Mouse (Mus musculus) brain, embryonic 14.5 days (tissue): Measurements from ENCODE around the gene Grb2. TPM values are rescaled to one million over a fixed set of nuclear protein-coding genes. Genes with fewer than 3 reads are reported as not detected.
"Not testable (repeated sequence)": the region's sequence is repeated elsewhere in the genome, so short reads cannot be mapped to it uniquely, and the experiment has no call there.

Experiments
- DNase-seq: peaks from one replicate; pipeline ENCODE4 v3.0.0-alpha.2; 2011; ENCODE audit warnings: low read depth
- CTCF ChIP-seq: fragments of 200-500 bp; IDR thresholded peaks from 2 replicates; pipeline ENCODE4 v1.5.1; 2012; ENCODE audit warnings: inconsistent platforms, mild to moderate bottlenecking, moderate library complexity, borderline replicate concordance; ENCODE audit not compliant: insufficient read depth, insufficient read length; ENCODE audit errors: extremely low read depth
- POLR2A ChIP-seq: fragments of 200-500 bp; IDR thresholded peaks from 2 replicates; pipeline ENCODE4 v1.6.1; 2012; ENCODE audit warnings: mild to moderate bottlenecking, inconsistent platforms, borderline replicate concordance; ENCODE audit not compliant: poor library complexity, insufficient read depth, insufficient read length, severe bottlenecking; ENCODE audit errors: extremely low read depth
- polyA plus RNA-seq: library from polyadenylated mRNA; depleted of rRNA; stranded (reverse); fragments of >200 nt; gene quantifications from 2 replicates; pipeline ENCODE4 v1.2.3, GENCODE M21; 2012

Gene Grb2
- polyA plus RNA-seq, 1 experiment = 127 TPM

GRCm38 (mm10) chr11:115658521-115658920 is 49.9 kb downstream of the Grb2 start:
- no peak for DNase-seq
- TF ChIP-seq CTCF (no peak), POLR2A (no peak)

DNA sequence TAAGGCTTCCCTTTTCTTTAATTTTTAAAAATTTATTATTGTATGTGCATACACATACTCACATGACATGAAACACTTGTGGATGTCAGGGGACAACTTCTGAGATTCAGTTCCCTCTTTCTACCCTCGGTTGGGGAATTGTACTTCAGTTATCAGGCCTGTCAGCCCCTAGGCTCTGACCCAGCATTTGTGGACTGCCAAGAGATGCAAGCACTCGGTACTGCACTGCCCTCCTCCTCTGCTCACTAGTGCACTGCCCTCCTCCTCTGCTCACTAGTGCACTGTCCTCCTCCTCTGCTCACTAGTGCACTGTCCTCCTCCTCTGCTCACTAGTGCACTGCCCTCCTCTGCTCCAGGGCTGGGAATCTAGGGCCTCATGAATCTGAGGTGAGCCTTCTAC is 54.3 kb downstream of the Grb2 start:
- TF ChIP-seq CTCF (no peak), POLR2A (no peak)
- DNase-seq = no peak

- TF ChIP-seq CTCF (no peak), POLR2A (no peak)
- no peak for DNase-seq
Measured at GRCm38 (mm10) chr11:115653194-115653593, 55.2 kb downstream of the Grb2 start.

GRCm38 (mm10) chr11:115651680-115652079 is 56.7 kb downstream of the Grb2 start:
- TF ChIP-seq CTCF = no peak
- no peak for TF ChIP-seq POLR2A

DNA sequence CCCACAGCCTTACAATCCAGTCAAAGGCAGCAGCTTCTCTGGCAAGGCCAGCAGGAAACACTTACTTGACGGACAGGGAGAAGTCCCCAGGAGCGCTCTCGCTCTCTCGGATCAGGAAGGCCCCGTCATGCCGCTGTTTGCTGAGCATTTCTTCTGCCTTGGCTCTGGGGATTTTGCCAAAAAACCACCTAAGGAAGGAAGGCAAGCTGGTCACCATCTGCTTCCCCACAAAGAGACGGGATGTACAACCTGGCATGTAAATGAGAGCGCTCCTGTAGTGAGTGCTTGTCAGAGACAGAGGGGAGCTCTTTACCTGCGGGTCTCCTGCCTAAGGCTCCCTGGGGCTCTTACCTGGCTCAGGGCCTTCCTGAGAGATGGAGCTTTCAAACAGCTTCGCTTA is 58.7 kb downstream of the Grb2 start:
- no peak for TF ChIP-seq POLR2A
- TF ChIP-seq CTCF = no peak
- DNase-seq = peak; percentile 82

More at GRCm38 (mm10) chr11:115651680-115652079, 56.7 kb downstream of the Grb2 start:
- no peak for DNase-seq

GRCm38 (mm10) chr11:115647459-115647858 is 60.9 kb downstream of the Grb2 start:
- DNase-seq = peak; percentile 90
- TF ChIP-seq CTCF = peak; percentile 72; the same call in 1 of the 2 replicates
- TF ChIP-seq POLR2A = no peak

GRCm38 (mm10) chr11:115646439-115646838 is 62.0 kb downstream of the Grb2 start:
- TF ChIP-seq CTCF (no peak), POLR2A (no peak)
- DNase-seq = no peak

GRCm38 (mm10) chr11:115645498-115645897 is 62.9 kb downstream of the Grb2 start:
- not testable (repeated sequence) for DNase-seq

DNA sequence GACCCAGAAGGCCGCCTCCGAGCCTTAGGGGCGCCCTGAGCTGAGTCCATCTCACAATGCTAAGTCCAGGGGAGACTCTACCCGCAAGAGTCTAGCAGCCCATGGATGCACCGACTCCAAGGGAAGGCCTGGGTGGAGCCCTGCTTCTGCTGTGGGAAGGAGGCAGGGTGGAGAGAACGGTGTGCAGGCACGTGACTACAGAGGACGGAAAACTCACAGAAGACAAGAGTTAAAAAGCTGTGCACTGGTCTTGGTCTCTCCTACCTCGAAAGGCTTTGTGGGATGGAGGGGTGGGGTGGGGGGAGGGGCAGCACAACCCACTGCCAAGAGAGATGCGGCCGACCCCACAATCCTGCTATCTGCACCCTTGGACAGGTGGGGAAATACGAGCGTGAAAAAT is 64.1 kb downstream of the Grb2 start:
- DNase-seq = no peak

GRCm38 (mm10) chr11:115643265-115643664 is 65.1 kb downstream of the Grb2 start:
- TF ChIP-seq CTCF = no peak
- no peak for TF ChIP-seq POLR2A
- DNase-seq = no peak

More for the DNA sequence above, 64.1 kb downstream of the Grb2 start:
- TF ChIP-seq CTCF = no peak
- no peak for TF ChIP-seq POLR2A

GRCm38 (mm10) chr11:115642705-115643104 is 65.7 kb downstream of the Grb2 start:
- no peak for DNase-seq
- TF ChIP-seq CTCF (no peak), POLR2A (no peak)

DNA sequence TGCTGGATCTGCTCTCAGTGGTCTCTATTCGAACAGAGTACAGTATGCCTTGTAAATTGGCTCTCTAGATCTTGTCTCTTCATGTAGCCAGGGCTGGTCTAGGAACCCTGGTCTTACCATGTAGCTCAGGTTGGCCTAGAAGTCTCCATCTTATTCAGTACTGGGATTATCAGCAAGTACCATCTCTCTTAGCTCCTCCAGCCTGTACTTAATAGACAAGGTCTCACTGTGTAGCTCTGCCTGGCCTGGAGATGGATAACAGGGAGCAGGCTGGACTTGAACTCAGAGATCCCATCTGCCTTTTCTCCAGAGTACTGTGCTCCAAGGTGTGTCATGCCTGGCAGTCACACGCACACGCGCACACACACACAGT is 66.7 kb downstream of the Grb2 start:
- TF ChIP-seq POLR2A = no peak
- no peak for TF ChIP-seq CTCF
- no peak for DNase-seq

DNA sequence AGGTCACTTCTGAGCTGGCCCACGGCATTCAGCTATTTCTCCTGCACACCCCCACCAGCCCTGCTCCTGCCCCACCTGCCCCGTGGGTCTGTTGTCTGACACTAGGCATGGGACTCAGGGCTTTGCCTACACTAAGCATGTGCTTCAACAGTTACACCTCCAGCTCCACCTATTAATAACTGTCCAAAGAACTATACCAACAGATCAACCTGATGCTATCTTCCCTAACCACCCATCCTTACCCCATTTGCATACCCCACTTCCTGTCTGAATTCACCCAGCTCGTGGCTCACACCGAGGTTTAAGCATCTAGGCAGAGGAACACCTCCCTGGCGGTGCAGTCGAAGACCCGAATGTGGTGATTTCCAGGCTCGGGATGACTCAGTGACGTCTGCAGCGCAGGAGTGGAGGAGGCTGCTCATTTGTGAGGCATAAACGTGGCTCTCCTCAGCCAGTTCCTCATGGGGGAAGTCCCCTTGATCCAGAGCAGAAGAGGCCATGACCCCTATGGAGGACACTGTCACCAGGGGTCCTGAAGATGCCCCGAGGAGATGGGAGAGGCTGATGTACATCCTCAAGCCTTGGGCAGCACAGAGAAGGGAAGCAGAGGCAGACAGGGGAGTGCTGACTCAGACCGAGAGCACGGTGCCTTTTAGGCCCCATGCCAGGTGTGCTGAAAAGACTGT is 67.3 kb downstream of the Grb2 start:
- TF ChIP-seq POLR2A (no peak), CTCF (no peak)
- no peak for DNase-seq

DNA sequence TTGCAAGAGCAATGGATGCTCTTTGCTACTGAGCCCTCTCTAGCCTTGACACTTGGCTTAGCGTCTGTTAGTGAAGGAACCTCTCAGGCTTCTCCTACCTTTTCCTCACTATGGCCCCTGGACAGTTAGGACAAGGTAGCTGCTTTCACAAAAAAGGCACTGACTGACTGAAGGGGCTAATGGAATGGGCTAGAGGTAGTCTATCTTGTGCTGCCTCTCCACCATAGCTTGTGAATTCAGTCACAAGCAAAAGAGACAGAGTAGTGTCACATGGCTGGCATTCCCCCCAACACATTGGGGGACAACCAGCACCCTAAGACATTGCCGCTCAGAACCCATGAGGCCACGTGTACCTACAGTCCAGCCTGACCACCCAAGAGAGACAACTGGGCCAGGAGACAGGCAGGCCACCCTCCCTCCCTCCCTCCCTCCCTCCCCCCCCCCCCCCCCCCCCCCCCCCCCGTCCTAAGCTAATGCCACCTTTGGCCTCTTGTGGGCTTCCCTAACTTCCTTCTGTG is 68.0 kb downstream of the Grb2 start:
- TF ChIP-seq CTCF = no peak
- no peak for TF ChIP-seq POLR2A
- DNase-seq = no peak

DNA sequence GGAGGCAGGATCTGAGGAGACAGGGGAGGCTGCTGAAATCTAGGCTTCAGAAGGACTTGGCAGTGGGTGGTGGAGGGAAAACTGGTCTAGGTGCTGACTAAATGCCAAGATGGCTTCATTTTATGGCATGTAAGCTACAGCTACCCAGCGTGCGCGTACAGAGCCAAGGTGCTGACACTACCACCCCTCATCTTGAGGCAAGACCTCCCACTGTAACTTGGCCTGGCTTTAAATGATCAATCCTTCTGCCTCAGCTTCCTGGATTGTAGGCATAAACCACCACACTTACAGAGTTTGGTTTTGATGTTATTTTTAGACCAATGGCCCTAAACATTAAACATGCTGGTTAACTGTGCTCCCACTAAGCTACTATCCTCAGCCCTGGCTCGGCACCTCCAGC is 68.9 kb downstream of the Grb2 start:
- DNase-seq = no peak
- TF ChIP-seq POLR2A (no peak), CTCF (no peak)
